Mouse (Mus musculus) lung, adult 2 months (tissue): ENCODE data around the gene Pcif1. TPM values are rescaled to one million over a fixed set of nuclear protein-coding genes. Genes with fewer than 3 reads are reported as not detected.

Experiments
- DNase-seq: peaks from one replicate; pipeline ENCODE4 v3.0.0; 2022
- H3K4me1 ChIP-seq: fragments of 200-500 bp; 2 replicates; pipeline ENCODE4 v1.6.1; 2011; ENCODE audit warnings: low read length; ENCODE audit not compliant: control insufficient read depth, insufficient read depth
- H3K4me3 ChIP-seq: fragments of 200-500 bp; replicated peaks from 2 replicates; pipeline ENCODE3; 2011; ENCODE audit warnings: low read depth, mild to moderate bottlenecking, control low read depth, low read length; ENCODE audit errors: extremely low read depth
- CTCF ChIP-seq: fragments of 200-500 bp; IDR thresholded peaks from 2 replicates; pipeline ENCODE4 v1.5.1; 2011; ENCODE audit warnings: mild to moderate bottlenecking, low read length, control low read depth; ENCODE audit not compliant: insufficient read depth
- POLR2A ChIP-seq: fragments of 200-500 bp; IDR thresholded peaks from 2 replicates; pipeline ENCODE4 v1.6.1; 2011; ENCODE audit warnings: low read depth, mild to moderate bottlenecking, control low read depth, low read length, borderline replicate concordance; ENCODE audit errors: extremely low read depth
- WGBS: fragments of 180-500 bp; shearing (Covaris S2); methylation state at CpG from one replicate; pipeline ENCODE4 v1.1.7; 2018; 5-methylcytosine and 5-hydroxymethylcytosine counted together
- polyA plus RNA-seq: library from polyadenylated mRNA; depleted of rRNA; stranded (reverse); fragments of >200 nt; gene quantifications from 2 replicates; pipeline ENCODE4 v1.2.3, GENCODE M21; 2012

Gene Pcif1
- polyA plus RNA-seq, 1 experiment: 44.3 TPM

DNA sequence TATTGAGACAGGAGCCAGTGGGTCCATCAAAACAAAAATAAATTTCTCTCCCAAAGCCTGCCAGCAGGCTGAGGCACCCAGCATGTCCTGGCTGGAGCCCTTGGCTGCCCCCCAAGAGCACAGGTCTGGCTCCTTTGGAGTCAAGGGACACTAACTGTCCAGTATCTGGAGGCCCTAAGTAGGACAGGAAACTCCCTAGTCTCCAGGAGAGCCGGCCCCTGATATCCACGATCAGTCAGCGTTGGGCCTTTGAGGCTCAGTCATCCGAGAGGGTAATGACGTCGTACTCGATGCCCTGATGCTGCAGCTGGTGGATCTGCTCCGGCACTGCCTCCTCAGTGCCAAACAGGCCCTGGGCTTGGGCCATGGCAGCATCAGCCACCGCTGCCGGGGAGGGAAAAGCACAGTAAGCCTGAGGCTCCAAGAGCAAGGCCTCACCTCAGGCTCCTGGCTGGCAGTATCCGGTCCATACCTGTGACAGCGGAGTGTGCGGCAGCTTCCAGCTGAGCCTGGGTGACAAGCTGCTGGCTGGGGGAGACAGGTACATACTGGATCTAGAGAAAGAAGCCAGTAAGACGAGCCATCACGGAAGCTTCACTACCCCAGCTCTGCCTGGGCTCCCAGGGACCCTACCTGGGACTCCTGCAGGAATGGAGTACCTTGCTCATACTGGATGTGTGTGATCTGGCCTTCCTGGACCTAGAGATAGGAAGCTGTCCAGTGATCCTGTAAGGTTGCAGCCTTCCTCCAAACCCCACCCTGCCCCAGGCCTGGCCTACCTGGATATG, 13.0 kb downstream of the Pcif1 start:
- H3K4me3 ChIP-seq: no peak overlapping the region
- 81% methylated on average over 15 of the region's 15 CpGs for WGBS
- no peaks in the 10 kb centered on the region for H3K4me1 ChIP-seq
- no peak for DNase-seq
- TF ChIP-seq CTCF (no peak), POLR2A (no peak)

DNA sequence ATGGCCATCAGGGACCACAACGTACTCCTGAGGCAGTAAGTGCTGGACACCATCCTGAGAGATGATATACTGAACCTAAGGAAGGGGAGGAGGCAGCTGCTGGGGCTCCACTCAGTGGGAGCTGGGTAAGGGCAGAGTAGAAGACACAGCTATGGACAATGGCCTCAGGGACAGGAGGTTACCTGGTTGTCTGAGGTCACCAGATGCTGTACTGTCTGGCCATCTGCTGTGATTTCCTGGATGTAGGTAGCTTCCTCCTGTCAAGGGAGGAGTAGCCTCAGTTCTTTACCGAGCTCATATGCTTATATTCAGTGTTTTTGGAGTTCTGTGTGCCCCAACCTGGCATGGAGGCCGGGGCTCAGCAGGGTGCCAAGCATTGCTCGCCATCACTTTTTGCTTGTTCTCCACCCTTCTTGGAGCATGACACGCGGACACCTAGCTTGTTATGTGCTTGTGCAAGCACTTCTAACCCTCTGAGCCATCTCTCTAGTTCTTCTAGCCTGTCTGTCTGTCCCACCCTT, 13.7 kb downstream of the Pcif1 start:
- H3K4me1 ChIP-seq: no peaks in the 10 kb centered on the region
- TF ChIP-seq CTCF: no peak
- no peak for TF ChIP-seq POLR2A
- no peak for DNase-seq
- no peak overlapping the region for H3K4me3 ChIP-seq
- WGBS: 82% methylated on average over 6 of the region's 6 CpGs

GRCm38 (mm10) chr2:164894048-164894447, 14.9 kb downstream of the Pcif1 start:
- Histone ChIP-seq H3K4me3 (no peak overlapping the region), H3K4me1 (no peaks in the 10 kb centered on the region)
- no peak for TF ChIP-seq POLR2A
- peak; percentile 45 for TF ChIP-seq CTCF
- no peak for DNase-seq
- 49% methylated on average over 5 of the region's 5 CpGs for whole genome bisulfite sequencing

GRCm38 (mm10) chr2:164894644-164895043, 15.5 kb downstream of the Pcif1 start:
- TF ChIP-seq CTCF (0 out of 2 replicates have a peak, but pooled peaks have one; percentile 13), POLR2A (no peak)
- H3K4me1 ChIP-seq: no peaks in the 10 kb centered on the region
- no peak overlapping the region for H3K4me3 ChIP-seq
- DNase-seq: no peak
- WGBS: 76% methylated on average over 1 of the region's 1 CpGs

- Histone ChIP-seq H3K4me3 (no peak overlapping the region), H3K4me1 (no peaks in the 10 kb centered on the region)
- no peak for DNase-seq
- no peak for TF ChIP-seq POLR2A
- TF ChIP-seq CTCF: no peak
- WGBS: 91% methylated on average over 6 of the region's 6 CpGs
Measured at GRCm38 (mm10) chr2:164895885-164896284, 16.8 kb downstream of the Pcif1 start.

DNA sequence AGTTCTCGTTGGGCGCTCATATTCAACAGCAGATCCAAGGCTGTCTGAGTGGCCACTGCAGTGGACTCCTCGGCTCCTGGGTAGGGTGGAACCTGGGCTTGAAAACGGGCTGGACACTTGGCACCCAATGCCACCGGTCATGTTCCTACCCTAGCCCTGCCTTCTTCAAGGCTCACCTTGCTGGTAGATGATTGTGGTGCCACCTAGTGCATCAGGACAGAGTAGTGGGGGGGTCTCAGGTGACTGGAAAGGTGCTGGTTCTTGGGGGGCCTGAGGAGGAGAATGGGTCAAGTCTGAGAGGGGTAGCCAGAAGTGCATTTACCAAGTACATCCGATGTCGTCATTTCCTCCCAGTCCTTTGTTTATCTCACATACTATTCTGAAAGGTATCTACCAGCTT, 18.9 kb downstream of the Pcif1 start:
- no peak for TF ChIP-seq CTCF
- TF ChIP-seq POLR2A: no peak
- 84% methylated on average over 7 of the region's 7 CpGs for WGBS

DNA sequence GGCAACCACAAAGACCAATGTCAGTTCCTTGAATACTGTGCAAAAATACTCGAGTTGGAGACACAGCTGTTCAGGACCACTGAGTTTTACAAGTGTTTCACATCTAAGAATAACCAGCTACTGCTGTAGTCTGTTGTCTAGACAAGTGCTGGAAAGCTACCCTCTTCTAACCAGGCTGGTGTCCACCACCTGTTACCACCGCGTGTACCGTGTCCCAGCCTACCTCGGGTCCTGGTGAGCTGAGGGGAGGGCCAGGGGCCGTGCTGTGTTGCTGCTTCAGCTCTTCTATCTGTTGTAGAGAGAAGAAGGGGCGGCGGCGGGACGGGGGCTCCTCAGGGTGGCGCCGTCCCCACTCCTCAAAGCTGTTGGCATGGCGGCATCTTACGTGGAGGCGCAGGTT, 19.9 kb downstream of the Pcif1 start:
- Histone ChIP-seq H3K4me1 (no peaks in the 10 kb centered on the region), H3K4me3 (no peak overlapping the region)
- DNase-seq: no peak
- TF ChIP-seq POLR2A: no peak
- no peak for TF ChIP-seq CTCF
- WGBS: 92% methylated on average over 15 of the region's 15 CpGs

More for the DNA sequence above, 18.9 kb downstream of the Pcif1 start:
- Histone ChIP-seq H3K4me1 (no peaks in the 10 kb centered on the region), H3K4me3 (no peak overlapping the region)
- DNase-seq: no peak

- TF ChIP-seq POLR2A (no peak), CTCF (no peak)
- 86% methylated on average over 16 of the region's 16 CpGs for WGBS
- H3K4me1 ChIP-seq: no peaks in the 10 kb centered on the region
- no peak for DNase-seq
- H3K4me3 ChIP-seq: no peak overlapping the region
Measured at GRCm38 (mm10) chr2:164899723-164900459, 20.8 kb downstream of the Pcif1 start.

GRCm38 (mm10) chr2:164901380-164901779, 22.3 kb downstream of the Pcif1 start:
- Histone ChIP-seq H3K4me3 (no peak overlapping the region), H3K4me1 (no peaks in the 10 kb centered on the region)
- TF ChIP-seq CTCF (no peak), POLR2A (no peak)
- 90% methylated on average over 13 of the region's 13 CpGs for WGBS
- DNase-seq: no peak
